Mouse (Mus musculus) ES-Bruce4 (cell line): ENCODE measurements at regions not wholly inside any gene's neighbourhood (a gene's known extent, or its start where the extent isn't known, plus 50 kb on each side); places are given as distances from the start of the nearest gene placed in this dataset.

Experiments
- CTCF ChIP-seq: IDR thresholded peaks from one replicate; pipeline ENCODE4 v1.8.1; 2011; ENCODE audit warnings: low read depth, low read length
- EP300 ChIP-seq: IDR thresholded peaks from 2 replicates; pipeline ENCODE4 v1.6.1; 2011; ENCODE audit warnings: low read depth, low read length; ENCODE audit not compliant: insufficient read depth
- POLR2A ChIP-seq: IDR thresholded peaks from one replicate; pipeline ENCODE4 v1.8.1; 2011; ENCODE audit warnings: low read length; ENCODE audit not compliant: insufficient read depth

- TF ChIP-seq POLR2A (no peak), EP300 (no peak), CTCF (no peak)
Observed at GRCm38 (mm10) chr14:45773326-45773725, 115.4 kb upstream of the Ddhd1 start.
